ENCODE assay signal across 18 mouse cellular contexts in the genomic region with DNA sequence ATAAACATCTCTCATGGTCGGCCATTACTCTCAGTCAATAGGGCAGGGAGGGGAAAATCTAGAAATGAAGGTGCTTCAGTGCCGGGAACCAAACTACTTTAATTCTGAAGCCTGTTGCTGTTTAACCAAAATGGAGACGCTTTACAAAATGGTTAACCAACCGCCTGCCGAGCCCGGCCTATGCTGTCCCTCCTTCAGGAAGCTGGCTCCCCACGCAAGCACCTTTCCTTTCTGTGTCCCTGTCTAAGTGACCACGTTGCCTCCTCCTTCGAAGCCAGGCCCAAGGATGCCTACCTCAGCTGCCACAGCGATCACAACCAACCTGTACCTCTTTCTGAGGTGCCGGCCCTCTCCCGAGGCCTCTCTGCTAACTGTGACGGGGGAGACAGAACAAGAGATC. TPM values are rescaled to one million over a fixed set of nuclear protein-coding genes. Genes with fewer than 3 reads are reported as not detected.
"Had no signal": no experiment of that assay in that cellular context is flagged by ENCODE, and none has a peak within 500 bp of the region (broad histone marks: within the 10 kb centered on the region; RNA-seq: fewer than 3 reads in every experiment).

No protein-coding gene starts in this region.

- H3K9me3 ChIP-seq: limb, embryonic 15.5 days; midbrain, embryonic 15.5 days; neural tube, embryonic 15.5 days; stomach, embryonic 15.5 days had no signal

- H3K4me1 ChIP-seq: stomach, embryonic 15.5 days had no signal

- H3K27ac ChIP-seq: limb, embryonic 15.5 days; liver, embryonic 14.5 days; macrophage; midbrain, embryonic 12.5 days; midbrain, embryonic 15.5 days; neural tube, embryonic 12.5 days; neural tube, embryonic 15.5 days; stomach, embryonic 15.5 days had no signal

- ATAC-seq: intestine, embryonic 16.5 days; liver, postnatal 0 days; lung, postnatal 0 days; midbrain, embryonic 15.5 days had no signal

- H3K9ac ChIP-seq: limb, embryonic 12.5 days; limb, embryonic 15.5 days; liver, embryonic 14.5 days; liver, postnatal 0 days; lung, embryonic 14.5 days; midbrain, embryonic 12.5 days; midbrain, embryonic 15.5 days; neural tube, embryonic 12.5 days; neural tube, embryonic 15.5 days; stomach, embryonic 15.5 days had no signal

- H3K4me3 ChIP-seq: limb, embryonic 12.5 days; limb, embryonic 15.5 days; midbrain, embryonic 12.5 days; midbrain, embryonic 15.5 days; neural tube, embryonic 12.5 days; neural tube, embryonic 15.5 days; stomach, embryonic 15.5 days had no signal

- H3K4me2 ChIP-seq: limb, embryonic 12.5 days; limb, embryonic 15.5 days; liver, embryonic 11.5 days; lung, embryonic 14.5 days; midbrain, embryonic 12.5 days; midbrain, embryonic 15.5 days; neural tube, embryonic 12.5 days; neural tube, embryonic 15.5 days; stomach, embryonic 15.5 days had no signal

- H3K27me3 ChIP-seq: limb, embryonic 15.5 days; midbrain, embryonic 12.5 days; midbrain, embryonic 15.5 days; neural tube, embryonic 12.5 days; neural tube, embryonic 15.5 days; stomach, embryonic 15.5 days had no signal

- DNase-seq: liver, postnatal 0 days; lung, embryonic 14.5 days; retina, postnatal 1 day; right cerebral cortex, postnatal 25 days; spleen, adult 18-20 months; thymus, postnatal 36 days had no signal

- H3K36me3 ChIP-seq: limb, embryonic 12.5 days; limb, embryonic 15.5 days; midbrain, embryonic 12.5 days; midbrain, embryonic 15.5 days; neural tube, embryonic 12.5 days; neural tube, embryonic 15.5 days; stomach, embryonic 15.5 days had no signal

RNA-seq across cellular contexts. Expression of a gene that starts 16.9 kb away (rescaled TPM):
- polyA plus RNA-seq: macrophage had no signal
